Mouse (Mus musculus) cerebral cortex, adult 2 months (tissue): ENCODE results near the gene Gm20388.

Experiments
- WGBS: fragments of 180-500 bp; shearing (Covaris S2); methylation state at CpG from one replicate; pipeline ENCODE4 v1.1.7; 2018; 5-methylcytosine and 5-hydroxymethylcytosine counted together

The Gm20388 gene

DNA sequence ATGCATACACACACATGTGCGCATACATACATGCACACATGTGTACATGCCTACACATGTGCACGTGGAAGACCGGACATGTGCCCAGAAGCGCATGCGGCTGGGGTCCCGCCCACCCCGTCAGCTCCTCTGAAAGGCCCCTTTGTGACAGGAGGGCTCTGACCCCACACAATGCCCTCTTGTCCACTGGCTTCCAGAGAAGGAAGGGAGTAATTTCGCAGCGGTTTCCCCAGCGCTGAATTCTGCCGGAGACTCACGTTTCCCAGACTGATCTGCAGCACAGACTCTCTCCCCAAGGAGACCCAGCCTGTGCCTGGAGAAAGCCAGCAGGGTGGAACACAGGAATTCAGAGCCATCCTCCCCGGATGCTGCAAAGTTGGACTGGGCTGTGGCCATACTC, 1153.0 kb downstream of the Gm20388 start:
- 51% methylated on average over 13 of the region's 13 CpGs for WGBS

DNA sequence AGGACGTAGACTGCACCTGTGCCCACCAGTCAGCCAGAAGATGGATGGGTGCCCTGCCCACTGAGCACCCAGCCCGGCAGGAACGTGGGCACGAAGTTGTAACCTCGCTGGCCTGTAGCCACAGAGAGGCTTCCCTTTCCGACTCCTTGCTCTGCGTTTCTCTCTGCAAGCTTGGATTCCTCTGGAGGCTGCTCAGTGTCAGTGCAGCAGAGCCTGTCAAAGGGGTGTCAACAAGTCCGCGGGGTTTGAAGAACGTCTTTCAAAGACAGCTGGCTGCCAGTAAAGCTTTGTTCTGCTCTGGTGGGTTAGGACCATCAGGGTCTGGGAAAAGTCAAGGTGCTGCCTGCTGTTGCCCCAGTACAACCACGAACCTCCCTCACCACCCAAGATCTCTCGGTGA, 1160.8 kb downstream of the Gm20388 start:
- 9% methylated on average over 12 of the region's 12 CpGs for WGBS

DNA sequence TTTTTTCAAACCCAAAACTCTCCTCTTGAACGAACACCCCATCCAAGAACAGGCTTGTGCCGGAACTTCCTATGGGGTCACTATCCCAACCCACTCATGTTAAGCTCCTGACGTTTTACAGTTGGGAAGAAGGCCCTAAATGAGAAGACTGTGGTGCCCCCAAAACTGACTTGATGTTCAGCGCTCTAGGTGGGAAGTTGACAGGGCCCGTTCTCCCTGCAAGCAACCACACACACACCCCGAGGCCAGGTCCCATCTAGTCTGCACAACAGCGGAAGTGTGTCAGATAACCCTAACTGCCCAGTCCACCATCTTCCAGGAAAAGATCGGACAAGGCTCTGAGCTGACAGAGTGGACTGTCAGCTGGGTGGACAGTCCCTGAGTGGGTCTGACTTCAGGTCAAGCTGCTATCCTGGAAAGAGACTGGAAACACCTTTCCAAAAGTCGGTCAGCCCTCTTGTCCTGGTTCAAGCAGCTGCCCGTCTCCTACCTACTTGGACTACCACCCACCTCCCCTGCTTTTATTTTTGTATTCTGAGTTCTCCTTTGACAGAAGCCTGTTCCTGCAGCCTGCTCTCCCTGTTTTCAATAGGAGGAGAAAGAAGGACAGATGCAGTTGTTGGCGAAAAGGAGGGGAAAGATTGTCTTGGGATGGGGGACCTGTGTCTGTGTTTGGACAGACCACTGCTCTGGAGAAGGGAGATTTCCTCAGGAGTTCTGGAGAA, 1161.9 kb downstream of the Gm20388 start:
- WGBS: 30% methylated on average over 11 of the region's 11 CpGs

DNA sequence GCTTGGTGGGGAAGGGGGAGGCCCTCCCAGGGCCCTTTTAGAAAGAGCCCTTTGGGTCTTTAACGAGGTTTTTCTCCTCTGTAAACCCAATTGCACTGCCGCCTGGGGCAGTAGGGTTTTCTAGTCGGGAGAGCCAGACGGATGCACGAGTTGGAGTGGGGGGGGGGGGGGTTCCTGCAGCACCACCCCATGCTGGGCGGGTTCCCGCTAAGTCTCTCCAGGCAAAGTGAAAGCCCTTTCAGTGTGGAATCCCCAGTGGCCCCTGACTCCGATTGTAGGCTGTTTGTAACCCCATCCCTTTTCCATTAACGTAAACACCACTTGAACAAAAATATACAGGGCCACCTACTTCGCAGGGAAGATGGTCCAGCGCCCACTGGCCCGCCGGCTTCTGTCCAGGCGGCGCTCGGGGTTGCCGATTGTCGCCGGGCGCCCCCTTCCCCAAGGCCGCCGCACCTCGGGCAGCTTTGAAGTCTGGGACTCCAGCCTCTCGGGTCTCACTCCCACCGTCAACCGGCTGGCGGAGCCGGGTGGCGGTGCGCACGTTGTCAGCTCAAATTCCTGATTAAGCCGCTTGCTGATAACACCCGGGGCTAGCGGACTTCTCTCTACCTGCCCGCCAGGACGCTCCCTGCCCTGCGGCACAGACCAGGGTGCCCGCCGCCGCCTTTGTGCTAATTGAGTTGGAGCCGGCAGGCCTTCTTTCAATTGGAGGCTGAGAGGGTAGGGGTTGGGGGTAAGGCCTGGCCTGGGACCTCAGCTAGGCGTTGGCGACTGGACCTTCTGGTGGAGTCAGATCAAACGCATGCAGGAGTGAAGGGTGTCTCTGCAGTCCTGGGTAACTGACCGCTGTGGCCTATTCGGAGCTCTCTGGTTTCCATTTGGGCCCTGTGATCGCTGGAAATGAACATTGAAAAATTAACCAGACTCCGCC, 1162.8 kb downstream of the Gm20388 start:
- 6% methylated on average over 48 of the region's 48 CpGs for WGBS

DNA sequence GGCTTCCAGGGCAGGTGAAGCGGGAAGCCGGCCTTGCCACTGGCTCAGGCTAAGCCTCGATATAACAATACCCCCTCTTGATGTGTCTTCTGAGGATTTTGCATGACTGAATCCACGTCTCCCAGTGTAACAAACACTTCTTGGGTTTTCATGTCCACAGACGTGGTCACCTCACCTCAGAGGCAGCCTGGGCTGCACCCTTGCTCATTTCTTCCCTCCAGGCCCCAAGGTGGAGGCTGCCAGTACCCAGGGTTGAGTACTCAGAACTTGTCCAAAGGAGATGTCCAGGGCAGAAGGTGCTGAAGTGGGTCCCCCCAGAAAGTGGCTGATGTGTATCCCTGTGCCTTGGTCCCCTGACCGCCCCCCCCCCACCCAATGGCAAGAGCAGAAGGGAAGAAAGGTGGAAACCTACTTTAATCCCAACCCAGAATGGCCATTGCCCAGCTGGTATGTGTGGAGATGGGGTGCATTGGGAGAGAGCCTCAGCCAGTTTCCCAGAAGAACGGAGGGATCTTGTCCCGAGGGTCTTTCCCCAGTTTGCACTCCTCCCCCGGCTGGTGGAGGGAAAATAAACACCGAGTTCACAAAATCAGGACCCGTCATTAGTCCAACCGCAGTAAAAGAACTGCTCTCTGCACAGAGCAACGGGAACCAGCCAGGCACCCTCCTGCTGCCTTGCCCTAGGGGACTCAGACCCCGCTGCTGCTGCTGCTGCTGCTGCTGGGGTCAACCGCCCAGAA, 1163.6 kb downstream of the Gm20388 start:
- WGBS: 18% methylated on average over 15 of the region's 15 CpGs

DNA sequence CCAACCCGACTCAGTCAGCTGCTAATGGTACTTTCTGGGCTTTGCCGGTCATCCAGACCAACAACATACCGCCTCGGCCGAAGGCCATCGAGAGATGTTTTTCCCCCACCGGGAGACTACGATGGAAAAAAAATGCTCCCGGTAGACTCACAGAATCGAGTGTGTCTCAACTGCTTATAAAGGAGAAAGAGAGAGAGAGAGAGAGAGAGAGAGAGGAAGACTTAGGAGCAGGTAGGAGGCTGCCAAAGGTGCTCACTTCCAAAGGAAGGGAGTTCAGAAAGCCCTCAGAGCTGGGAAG, 1164.2 kb downstream of the Gm20388 start:
- WGBS: 5% methylated on average over 10 of the region's 10 CpGs

DNA sequence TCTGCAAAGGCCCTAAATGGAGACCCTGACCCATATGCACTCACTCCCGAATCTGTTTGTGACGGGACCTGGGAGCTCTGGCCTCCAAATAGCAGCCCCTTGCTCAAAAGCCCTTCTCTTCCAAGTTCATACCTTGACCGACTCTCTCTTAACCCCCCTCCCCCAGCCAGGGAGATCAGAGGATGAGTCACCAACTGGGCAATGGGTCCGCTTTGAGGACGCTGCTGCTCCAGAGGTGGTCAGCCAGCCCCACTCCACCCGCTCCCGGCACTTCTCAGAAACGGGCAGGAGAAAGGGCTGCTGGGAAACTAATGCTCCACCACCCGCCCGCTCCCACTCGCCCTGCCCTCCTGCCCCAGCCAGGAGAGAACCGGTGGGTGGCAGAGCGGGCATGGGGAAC, 1165.3 kb downstream of the Gm20388 start:
- WGBS: 13% methylated on average over 13 of the region's 13 CpGs

DNA sequence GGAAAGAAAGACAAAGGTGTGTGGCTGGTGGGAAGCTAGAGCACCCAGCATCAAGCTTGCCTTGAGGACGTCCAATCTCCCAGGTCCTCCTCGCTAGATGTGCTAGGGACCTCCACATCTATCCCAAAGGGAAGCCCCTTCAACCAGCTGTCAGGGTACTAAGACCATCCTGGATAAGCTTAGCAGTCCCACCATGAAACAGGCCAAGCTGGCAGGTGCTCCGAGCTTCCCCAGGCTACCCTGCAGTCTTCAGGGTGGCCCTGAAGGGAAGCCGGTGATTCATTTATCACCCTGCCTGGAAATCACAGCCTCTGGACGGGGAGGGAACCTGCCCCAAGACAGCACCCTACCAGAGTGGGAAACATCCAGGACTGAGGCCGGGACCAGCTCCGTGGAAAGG, 1165.9 kb downstream of the Gm20388 start:
- 15% methylated on average over 7 of the region's 7 CpGs for WGBS

DNA sequence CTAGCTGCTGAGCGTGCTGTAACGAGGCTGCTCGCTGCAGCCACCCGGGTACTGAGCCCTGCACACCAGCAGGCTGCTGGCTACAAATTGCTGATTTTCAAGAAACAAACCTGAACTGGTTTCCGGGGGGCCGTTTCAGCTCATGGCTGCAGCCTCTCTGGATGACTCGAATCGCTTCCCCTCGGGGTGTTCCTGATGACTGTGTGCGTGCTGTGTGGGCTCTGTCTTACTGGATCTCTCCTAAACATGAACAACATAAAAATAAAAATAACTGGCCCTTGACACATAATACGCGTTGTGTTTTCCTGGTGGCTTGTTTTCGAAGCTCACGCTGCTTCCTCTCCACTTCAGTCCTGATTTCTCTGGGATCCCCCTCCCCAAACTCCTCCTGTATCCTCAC, 1168.1 kb downstream of the Gm20388 start:
- 17% methylated on average over 14 of the region's 14 CpGs for WGBS

DNA sequence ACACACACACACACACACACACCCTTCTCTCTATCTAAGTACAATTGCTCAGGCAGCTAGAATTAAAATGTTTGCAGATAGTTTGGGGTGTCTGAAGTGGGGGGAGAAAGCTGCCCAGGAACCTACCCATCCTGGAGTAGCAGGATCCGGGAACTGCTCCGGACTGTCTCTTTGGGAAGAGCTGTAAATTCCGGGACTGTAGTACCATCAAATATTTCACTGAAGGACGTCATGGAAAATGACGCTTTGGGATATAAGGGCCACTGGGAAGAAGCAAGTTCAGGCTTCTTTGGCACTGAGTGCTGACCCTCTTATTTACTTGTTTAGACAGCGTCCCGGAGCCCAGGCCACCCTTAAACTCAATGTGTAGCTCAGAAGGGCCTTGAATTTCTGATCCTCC, 1168.6 kb downstream of the Gm20388 start:
- 11% methylated on average over 7 of the region's 7 CpGs for WGBS

DNA sequence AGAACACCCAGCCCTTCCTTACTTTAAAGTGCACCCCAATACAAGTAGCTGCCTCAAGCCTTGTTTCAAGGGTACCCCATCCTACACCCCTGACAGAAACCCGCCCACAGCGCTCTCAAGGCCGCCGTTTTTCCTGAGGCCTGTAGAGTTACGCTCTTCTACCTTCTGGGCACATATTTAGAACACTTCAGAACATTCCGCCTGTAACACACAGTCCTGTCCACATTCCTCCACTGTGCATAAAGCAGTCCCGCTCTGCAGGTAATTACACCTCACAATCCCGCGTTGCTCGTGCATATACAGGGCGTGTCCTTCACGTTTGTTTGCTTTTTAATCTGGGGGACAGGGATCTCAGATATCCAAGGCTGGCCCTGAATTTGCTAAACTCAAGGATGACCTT, 1169.3 kb downstream of the Gm20388 start:
- whole genome bisulfite sequencing: 20% methylated on average over 12 of the region's 12 CpGs

DNA sequence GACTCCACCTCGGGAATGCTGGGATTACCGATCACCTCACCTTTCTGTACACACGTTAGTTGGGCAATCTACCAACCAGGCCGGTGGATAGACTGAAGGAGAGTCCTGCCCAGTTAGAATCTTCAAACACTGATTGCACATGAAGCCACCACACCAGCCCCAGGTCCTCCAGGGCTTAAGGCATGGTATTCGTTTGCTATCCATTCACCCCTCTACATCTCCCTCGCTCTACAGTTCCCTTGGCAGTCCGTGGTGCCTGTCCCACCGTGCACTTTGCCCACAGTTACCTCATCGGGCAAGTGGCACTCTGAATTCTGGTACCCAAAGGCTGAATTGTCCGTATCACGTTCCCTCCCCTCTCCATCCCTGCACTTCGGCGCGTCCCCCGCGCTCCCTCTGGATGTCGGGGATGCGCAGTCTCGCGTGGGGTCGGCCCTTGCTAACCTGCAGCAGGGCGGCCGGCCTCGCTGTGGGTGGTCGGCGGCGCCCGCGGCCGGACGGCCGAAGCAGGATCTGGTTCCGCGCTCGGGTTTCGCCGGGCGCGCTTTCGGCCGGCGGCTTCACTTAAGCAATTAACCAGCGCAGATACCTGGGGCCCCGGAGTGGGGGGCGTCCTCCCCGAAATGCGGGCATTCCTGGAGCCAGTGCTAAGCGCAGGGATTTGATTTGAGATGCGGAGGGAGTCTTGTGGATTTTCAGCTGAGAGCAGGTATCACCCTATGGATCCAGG, 1169.9 kb downstream of the Gm20388 start:
- WGBS: 2% methylated on average over 49 of the region's 49 CpGs

DNA sequence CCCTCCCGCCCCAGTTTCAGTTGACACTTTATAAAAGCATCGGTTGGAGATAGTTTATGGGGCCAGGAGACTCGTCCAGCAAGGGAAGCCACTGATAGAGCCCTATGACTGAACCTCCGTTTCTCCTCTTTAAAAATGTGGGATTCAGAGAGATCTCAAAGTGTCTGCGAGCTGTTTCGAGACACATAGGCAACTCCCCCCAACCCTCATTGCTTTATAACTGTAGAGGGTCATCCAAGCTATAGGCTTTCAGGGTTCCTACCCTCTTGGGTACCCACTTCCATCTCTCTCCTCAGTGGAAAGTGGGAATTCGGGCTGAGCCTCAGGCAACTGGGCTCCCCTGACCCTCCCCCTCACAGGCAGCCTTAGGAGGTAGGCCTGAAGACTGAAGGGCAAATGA, 1170.8 kb downstream of the Gm20388 start:
- 12% methylated on average over 7 of the region's 7 CpGs for WGBS

DNA sequence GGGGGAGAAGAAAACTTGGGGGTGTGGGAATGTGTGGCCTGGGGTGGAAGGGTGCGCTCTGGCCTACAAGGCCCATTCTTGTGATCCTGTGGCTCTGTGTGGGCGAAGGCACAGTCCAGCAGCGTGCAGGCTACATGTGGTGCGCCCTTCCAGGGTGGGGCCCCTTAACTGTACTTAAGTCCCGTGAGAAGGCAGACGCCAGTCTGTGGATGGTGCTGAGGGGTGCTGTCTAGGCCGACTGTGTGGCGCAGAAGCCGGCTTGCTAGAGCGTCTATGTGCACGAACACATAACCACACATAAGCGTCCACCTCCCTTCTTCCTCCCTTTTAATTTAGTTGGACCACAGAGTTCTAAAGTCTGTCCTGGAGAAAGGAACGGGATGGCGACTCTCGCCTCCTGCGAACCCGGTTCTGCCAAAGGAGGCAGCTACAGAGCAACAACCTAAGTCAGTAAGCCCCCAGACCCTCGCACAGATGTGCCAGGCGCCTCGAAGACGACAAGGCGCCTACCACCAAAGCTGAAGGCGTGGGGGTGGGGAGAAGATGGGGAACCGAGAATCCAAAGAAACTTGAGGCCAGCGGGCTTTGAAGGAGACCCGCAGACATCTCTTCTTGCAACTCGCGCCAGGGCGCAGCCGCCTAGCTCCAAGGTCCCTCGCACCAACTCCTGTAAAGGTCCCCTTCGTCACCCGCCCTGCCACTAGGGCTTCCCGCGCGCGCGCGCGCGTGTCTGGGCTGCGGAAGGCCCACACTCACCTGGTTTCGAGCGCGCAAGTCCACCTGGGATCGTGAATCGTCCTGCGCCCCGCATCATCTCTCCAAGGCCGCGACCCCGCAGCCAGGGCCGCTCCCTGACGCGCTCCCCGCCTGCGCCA, 1171.8 kb downstream of the Gm20388 start:
- WGBS: 3% methylated on average over 57 of the region's 57 CpGs

DNA sequence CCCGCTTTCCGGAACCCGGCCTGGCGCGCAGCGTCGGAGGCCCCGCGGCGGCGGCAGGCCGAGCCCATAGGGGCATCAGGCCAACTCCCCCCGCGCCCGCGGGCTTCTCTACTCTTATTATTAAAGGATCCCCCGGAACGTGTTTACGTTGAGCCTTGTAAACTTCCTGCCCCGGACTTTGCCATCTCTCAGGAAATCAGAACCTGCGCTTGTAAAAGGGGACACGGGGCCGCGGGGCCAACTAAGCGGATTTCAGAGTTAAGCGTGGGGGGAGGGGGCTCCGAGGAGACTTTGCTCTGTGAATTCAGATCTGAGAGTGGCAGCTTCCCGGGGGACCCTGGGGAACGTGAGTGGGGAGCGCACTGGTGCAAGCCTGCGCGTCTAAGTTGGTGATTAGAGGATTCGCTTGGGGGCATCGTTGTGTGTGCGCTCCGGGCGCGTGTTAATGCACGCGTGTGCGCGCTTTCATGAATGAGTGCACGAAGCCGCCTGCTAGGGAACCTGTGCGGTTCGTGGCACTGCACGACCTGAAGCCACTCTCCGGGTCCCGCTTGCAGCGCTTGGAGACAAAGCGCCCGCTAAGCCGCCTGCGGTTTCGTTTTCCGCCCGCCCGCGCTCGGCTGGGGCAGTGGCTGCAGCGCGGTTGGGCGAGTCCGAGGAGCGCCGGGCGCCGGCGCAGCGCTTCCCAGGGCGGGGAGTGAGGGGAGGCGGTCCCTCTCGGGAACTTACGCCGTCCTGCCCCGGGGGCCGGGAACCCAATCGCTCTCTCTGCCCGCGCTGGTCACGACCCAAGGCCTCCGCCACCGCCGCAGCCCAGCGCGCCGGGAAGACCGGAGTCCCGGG, 1172.7 kb downstream of the Gm20388 start:
- 1% methylated on average over 89 of the region's 89 CpGs for WGBS

DNA sequence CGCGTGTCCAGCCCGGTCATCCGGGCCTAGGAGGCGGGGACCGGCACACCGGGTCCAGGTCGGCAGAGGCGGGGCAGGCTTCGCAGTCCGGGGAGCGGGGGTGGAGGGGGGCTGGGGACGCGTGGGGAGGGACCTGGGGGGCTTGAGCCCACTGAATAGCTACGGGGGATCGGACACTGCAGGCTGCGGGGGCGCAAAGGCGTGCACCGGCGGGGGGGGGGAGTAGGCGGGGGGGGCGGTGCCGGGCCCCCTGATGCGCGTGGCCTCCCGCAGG, 1173.2 kb downstream of the Gm20388 start:
- WGBS: 1% methylated on average over 20 of the region's 27 CpGs

DNA sequence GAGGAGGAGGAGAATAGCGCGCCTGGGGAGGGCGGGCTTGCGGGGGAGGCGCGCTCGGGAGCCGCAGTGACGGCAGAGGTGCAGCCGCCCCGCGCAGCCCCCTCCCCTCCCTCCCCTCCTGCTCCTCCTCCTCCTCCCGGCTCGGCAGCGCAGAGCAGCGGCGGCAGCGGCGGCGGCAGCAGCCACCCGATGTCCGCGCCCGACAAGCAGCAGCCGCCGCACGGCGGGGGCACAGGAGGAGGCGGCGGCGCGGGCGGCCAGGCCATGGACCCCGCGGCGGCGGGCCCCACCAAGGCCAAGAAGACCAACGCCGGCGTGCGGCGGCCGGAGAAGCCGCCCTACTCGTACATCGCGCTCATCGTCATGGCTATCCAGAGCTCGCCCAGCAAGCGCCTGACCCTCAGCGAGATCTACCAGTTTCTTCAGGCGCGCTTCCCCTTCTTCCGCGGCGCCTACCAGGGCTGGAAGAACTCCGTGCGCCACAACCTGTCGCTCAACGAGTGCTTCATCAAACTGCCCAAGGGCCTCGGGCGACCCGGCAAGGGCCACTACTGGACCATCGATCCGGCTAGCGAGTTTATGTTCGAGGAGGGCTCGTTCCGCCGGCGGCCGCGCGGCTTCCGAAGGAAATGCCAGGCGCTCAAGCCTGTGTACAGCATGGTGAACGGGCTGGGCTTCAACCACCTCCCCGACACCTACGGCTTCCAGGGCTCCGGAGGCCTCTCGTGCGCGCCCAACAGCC, 1173.7 kb downstream of the Gm20388 start, which contains the start of gene Foxf1:
Foxf1 (plus strand) TSS at position 177 of the 742 bp plus-strand sequence.
- WGBS: under 1% methylated on average over 80 of the region's 83 CpGs

DNA sequence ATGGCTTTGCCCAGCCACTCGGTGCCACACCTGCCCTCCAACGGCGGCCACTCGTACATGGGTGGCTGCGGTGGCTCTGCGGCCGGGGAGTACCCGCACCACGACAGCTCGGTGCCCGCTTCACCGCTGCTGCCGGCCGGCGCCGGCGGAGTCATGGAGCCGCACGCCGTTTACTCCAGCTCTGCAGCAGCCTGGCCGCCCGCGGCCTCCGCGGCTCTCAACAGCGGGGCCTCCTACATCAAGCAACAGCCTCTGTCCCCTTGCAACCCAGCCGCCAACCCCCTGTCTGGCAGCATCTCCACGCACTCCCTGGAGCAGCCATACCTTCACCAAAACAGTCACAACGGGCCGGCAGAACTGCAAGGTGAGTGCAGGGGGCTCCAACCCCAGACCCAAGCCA, 1174.4 kb downstream of the Gm20388 start:
- WGBS: 18% methylated on average over 30 of the region's 30 CpGs

DNA sequence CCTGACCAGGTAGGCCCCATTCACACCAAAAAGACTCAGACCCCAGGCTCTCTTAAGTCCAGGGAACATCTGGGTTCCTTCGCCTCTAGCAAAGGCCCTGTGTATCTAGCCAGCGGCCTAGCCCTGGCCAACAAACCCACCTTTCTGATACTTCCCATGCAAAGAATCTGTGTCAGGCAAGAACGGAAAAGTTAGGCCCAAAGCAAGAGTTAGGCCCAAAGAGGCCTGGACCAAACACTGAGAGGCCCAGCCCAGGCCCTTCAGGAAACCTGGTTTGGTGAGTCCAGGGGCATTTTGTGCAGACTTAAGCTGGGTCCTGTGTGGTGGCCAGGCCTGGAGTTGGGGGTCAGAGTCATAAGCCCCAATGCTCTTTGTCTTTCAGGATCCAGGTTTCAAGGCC, 1174.9 kb downstream of the Gm20388 start:
- 81% methylated on average over 3 of the region's 3 CpGs for WGBS
